Mouse (Mus musculus) heart, adult 2 months (tissue): ENCODE measurements around the gene Ncor1. TPM values are rescaled to one million over a fixed set of nuclear protein-coding genes. Genes with fewer than 3 reads are reported as not detected.
"Not testable (repeated sequence)": the region's sequence is repeated elsewhere in the genome, so short reads cannot be mapped to it uniquely, and the experiment has no call there.

ENCODE experiments used
- DNase-seq, 2 experiments: peaks; one replicate each; pipeline ENCODE4 v3.0.0; 2021
- H3K27ac ChIP-seq: fragments of 200-600 bp; 2 replicates; pipeline ENCODE4 v1.8.1; 2022
- H3K27me3 ChIP-seq: fragments of 200-500 bp; 2 replicates; pipeline ENCODE4 v1.6.1; 2012; ENCODE audit warnings: mild to moderate bottlenecking, low read length, inconsistent platforms, mixed read lengths; ENCODE audit not compliant: control insufficient read depth, insufficient read depth
- H3K36me3 ChIP-seq: fragments of 200-500 bp; 2 replicates; pipeline ENCODE4 v1.6.1; 2012; ENCODE audit warnings: low read length, inconsistent platforms; ENCODE audit not compliant: control insufficient read depth, insufficient read depth
- H3K4me1 ChIP-seq: fragments of 200-500 bp; 2 replicates; pipeline ENCODE4 v1.6.1; 2011; ENCODE audit warnings: low read length; ENCODE audit not compliant: control insufficient read depth, insufficient read depth
- H3K4me3 ChIP-seq: fragments of 200-600 bp; 2 replicates; pipeline ENCODE4 v1.8.1; 2022
- H3K79me2 ChIP-seq: fragments of 200-500 bp; replicated peaks from 2 replicates; pipeline ENCODE4 v1.6.1; 2012; ENCODE audit warnings: mild to moderate bottlenecking, inconsistent platforms, low read length, moderate library complexity, mixed read lengths; ENCODE audit not compliant: control insufficient read depth, insufficient read depth
- H3K9ac ChIP-seq: fragments of 200-500 bp; 2 replicates; pipeline ENCODE4 v1.6.1; 2012; ENCODE audit warnings: low read depth, mild to moderate bottlenecking, control low read depth, inconsistent platforms, low read length, mixed read lengths
- CTCF ChIP-seq: fragments of 200-600 bp; IDR thresholded peaks from 2 replicates; pipeline ENCODE4 v1.8.1; 2022; ENCODE audit warnings: antibody characterized with exemption, mild to moderate bottlenecking, moderate library complexity
- EP300 ChIP-seq: fragments of 200-500 bp; IDR thresholded peaks from 2 replicates; pipeline ENCODE4 v1.6.1; 2011; ENCODE audit warnings: low read depth, low read length, control low read depth; ENCODE audit not compliant: insufficient read depth
- POLR2A ChIP-seq: fragments of 200-500 bp; IDR thresholded peaks from 2 replicates; pipeline ENCODE4 v1.6.1; 2011; ENCODE audit warnings: mild to moderate bottlenecking, low read depth, low read length, control low read depth; ENCODE audit not compliant: insufficient read depth
- WGBS: fragments of 180-500 bp; shearing (Covaris S2); methylation state at CpG from one replicate; pipeline ENCODE4 v1.1.7; 2018; 5-methylcytosine and 5-hydroxymethylcytosine counted together
- intact Hi-C: fragments of 180-260 bp; cut with DNase I; formaldehyde crosslinking; loops from one replicate; pipeline ENCODE4 v1.15.1; 2025
- polyA plus RNA-seq: library from polyadenylated mRNA; depleted of rRNA; stranded (reverse); fragments of >200 nt; gene quantifications from 2 replicates; pipeline ENCODE4 v1.2.3, GENCODE M21; 2012
- total RNA-seq, 2 experiments: library from RNA; stranded (reverse); gene quantifications; 2 replicates each; pipeline ENCODE4 v1.2.3; 2021

The Ncor1 gene
- total and polyA plus RNA-seq, 3 experiments, result 79.1 to 133 (median 124) TPM

DNA sequence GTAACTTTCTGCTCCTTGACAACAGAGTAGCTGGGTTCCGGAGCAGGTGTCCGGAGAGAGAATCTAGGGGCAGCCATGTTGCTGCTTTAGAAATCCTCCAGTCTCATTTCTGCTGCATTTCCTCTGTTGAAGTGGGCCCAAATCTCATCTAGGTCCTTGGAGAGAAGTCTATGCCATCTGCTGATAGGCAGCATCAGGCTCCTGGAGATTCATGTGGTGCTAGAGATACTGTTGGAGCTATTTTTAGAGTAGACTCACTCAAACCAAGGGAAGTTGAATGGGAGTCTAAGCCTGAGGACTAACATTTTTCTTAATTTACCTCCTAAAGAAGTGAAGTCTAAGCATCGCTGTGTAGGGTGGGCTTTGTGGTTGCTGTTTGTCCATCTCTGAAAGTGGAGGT, 6.4 kb upstream of the Ncor1 start:
- Histone ChIP-seq H3K27me3 (no peaks in the 10 kb centered on the region), H3K27ac (no peak overlapping the region), H3K79me2 (0 out of 2 replicates have a peak, but pooled peaks cover 1% of the 10 kb centered on the region), H3K4me1 (peaks cover 1% of the 10 kb centered on the region; the same call in 1 of the 2 replicates), H3K9ac (no peak overlapping the region), H3K4me3 (no peak overlapping the region), H3K36me3 (no peaks in the 10 kb centered on the region)
- intact Hi-C loops, result no loop called here
- TF ChIP-seq POLR2A (no peak), EP300 (no peak), CTCF (no peak)
- no peak for DNase-seq
- 92% methylated on average over 3 of the region's 3 CpGs for WGBS

DNA sequence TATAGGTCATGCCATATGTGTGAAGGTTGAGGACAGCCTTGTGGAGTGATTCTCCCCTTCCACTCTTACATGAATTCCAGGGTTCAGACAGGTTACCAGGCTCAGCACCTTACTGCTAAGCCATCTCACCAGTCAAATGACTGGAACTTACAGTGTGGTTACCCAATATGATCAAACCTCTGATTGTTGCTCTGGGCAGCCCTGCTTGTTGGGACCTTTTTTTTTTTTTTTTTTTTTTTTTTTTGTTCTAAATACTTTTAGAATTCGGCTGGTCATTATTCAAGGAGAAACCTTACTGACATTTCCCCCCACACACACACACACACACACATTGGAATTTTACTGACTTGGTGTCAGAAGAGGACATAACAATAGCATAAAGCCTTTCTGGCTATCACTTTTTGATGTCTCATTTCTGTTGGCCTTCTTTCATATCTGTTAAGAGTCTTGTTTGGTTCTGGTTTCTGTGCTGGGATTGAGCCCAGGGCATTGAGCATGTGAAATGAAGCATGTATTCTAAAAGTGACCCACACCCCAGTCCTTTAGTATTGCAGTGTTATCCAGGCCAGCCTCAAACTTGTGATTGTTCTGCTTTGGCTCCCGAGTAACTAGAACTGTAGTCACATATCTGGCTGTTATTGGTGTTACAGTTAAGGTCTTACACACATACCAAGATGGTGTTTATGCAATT, 5.0 kb upstream of the Ncor1 start:
- H3K79me2 ChIP-seq, result 0 out of 2 replicates have a peak, but pooled peaks cover 1% of the 10 kb centered on the region
- no peak overlapping the region for H3K27ac ChIP-seq
- no peak overlapping the region for H3K4me3 ChIP-seq
- H3K4me1 ChIP-seq, result peaks cover 1% of the 10 kb centered on the region; the same call in 1 of the 2 replicates
- TF ChIP-seq EP300, result no peak
- TF ChIP-seq CTCF, result no peak
- no peak for TF ChIP-seq POLR2A
- WGBS, result 59% methylated on average over 2 of the region's 2 CpGs
- intact Hi-C loops, result no loop called here
- H3K36me3 ChIP-seq, result no peaks in the 10 kb centered on the region
- H3K9ac ChIP-seq, result no peak overlapping the region
- DNase-seq, result no peak
- no peaks in the 10 kb centered on the region for H3K27me3 ChIP-seq

DNA sequence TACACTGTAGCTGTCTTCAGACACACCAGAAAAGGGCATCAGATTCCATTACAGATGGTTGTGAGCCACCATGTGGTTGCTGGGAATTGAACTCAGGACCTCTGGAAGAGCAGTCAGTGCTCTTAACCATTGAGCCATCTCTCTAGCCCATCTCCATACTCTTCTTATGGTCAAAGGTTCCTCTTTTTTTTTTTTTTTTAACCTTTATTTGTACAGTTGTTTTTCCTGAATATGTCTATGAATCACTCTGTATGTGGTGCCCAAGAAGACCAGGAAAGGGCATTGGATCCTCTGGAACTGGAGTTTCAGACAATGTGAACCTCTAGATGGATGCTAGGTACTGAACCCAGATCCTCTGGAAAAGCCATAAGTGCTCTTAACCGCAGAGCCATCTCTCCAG, 4.2 kb upstream of the Ncor1 start:
- H3K79me2 ChIP-seq, intact Hi-C loops, H3K4me3 ChIP-seq, H3K27ac ChIP-seq, H3K36me3 ChIP-seq, H3K27me3 ChIP-seq, H3K9ac ChIP-seq, DNase-seq, H3K4me1 ChIP-seq: not testable (repeated sequence)
- WGBS, result 92% methylated on average over 1 of the region's 1 CpGs

DNA sequence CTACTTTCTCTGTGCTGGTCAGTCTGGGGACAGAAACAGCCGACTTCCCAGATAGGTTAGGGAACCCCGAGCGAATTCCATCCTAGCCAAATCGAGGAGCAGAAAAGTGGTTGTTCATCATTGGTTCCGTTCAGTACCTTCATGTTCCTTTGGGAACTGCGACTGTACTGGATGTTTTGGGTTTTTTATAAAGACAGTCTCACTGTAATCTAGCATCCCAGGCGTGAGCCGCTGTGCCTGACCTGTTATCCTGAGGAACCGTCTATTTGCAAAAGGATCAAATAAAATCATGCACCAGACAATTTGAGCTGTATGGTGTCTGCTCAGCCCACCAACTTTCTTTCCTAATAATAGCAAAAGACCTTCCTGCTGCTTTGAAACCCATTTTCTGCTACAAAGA, 439 bp upstream of the Ncor1 start:
- no peak for DNase-seq
- no peak for TF ChIP-seq POLR2A
- TF ChIP-seq CTCF, result no peak
- no peak for TF ChIP-seq EP300
- peak overlapping the region; percentile 99 for H3K27ac ChIP-seq
- peaks cover 1% of the 10 kb centered on the region; the same call in 1 of the 2 replicates for H3K79me2 ChIP-seq
- H3K4me1 ChIP-seq, result peaks cover 3% of the 10 kb centered on the region
- H3K36me3 ChIP-seq, result peaks cover 6% of the 10 kb centered on the region; the same call in 1 of the 2 replicates
- H3K9ac ChIP-seq, result peak overlapping the region; percentile 96
- no peaks in the 10 kb centered on the region for H3K27me3 ChIP-seq
- peak overlapping the region; percentile 90 for H3K4me3 ChIP-seq
- WGBS, result 2% methylated on average over 9 of the region's 9 CpGs
- intact Hi-C loops, result loop anchor here (2.0 kb wide), 1 partner anchor 36 kb away; no protein-coding TSS in a partner anchor

DNA sequence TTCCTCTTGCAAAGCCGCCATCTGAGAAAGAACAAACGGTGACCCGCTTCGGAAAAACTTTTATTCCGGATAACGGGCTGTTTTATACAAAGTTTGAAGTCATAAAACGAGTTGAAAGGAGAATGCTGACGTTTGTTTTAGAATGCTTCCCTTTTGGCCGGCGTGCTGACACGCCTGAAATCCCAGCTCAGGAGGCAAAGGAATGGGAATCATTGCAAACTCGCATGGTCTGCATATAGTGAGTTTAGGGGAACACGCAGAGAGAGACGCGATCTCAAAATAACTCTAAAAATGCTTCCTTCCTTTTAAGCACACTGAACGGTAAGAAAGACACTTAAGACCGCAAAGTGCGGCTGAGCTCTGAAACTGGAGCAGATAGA, 460 bp downstream of the Ncor1 start:
- peaks cover 9% of the 10 kb centered on the region for H3K36me3 ChIP-seq
- under 1% methylated on average over 18 of the region's 18 CpGs for WGBS
- peaks cover 4% of the 10 kb centered on the region for H3K79me2 ChIP-seq
- no peak for TF ChIP-seq EP300
- no peak for TF ChIP-seq POLR2A
- TF ChIP-seq CTCF, result no peak
- no peaks in the 10 kb centered on the region for H3K27me3 ChIP-seq
- intact Hi-C loops, result loop anchor here (2.0 kb wide), 2 partner anchors 37 to 93 kb away; partner anchors contain the start of gene Ubb
- H3K9ac ChIP-seq, result peak overlapping the region; percentile 96
- H3K4me1 ChIP-seq, result peaks cover 3% of the 10 kb centered on the region
- no peak for DNase-seq
- peak overlapping the region; percentile 90 for H3K4me3 ChIP-seq
- peak overlapping the region; percentile 99 for H3K27ac ChIP-seq

DNA sequence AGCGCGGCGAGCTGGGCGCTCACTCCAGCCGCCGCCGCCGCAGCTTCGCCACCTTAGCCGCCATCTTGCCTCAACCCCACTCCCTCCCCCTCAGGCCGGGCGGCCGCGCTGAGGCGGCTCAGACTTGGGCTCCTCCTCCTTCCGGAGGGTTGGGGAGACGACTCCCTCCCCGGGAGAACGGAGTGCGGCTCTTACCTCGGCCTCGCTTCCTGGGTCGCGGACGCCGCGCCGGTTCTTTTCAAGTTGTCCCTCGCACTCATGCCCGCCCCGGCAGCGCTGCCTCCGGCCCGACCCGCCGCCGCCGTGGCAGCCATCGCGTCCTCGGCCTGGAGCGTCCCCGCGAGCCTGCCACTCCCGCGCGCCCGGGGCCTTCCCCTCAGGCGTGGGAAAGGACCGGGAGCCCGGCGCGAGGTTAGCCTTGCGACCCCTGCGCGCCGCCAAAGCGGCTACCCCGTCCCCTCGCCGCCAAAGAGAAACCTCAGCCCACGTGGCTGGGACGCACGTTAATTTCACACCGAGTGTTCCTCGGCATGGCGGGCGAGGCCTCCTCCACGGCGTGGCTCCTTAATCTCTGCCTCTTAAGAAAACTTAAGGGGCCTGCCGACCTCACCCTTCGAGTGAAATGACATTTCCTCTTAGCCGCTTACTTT, 975 bp downstream of the Ncor1 start:
- Histone ChIP-seq H3K36me3 (peaks cover 9% of the 10 kb centered on the region), H3K9ac (peak overlapping the region; percentile 96), H3K4me3 (peak overlapping the region; percentile 90), H3K27ac (peak overlapping the region; percentile 99), H3K4me1 (peaks cover 3% of the 10 kb centered on the region), H3K79me2 (peaks cover 4% of the 10 kb centered on the region), H3K27me3 (no peaks in the 10 kb centered on the region)
- TF ChIP-seq EP300, result no peak
- peak; percentile 95 for TF ChIP-seq POLR2A
- intact Hi-C loops, result loop anchor here (2.0 kb wide), 1 partner anchor 93 kb away; the partner anchor contains the start of gene Ubb
- under 1% methylated on average over 69 of the region's 73 CpGs for WGBS
- DNase-seq, result peak; percentile 90 to 93
